Mouse (Mus musculus) G1E-ER4 (cell line): ENCODE measurements around the gene Sec23ip. TPM values are rescaled to one million over a fixed set of nuclear protein-coding genes. Genes with fewer than 3 reads are reported as not detected.

Source experiments
- GATA1 ChIP-seq: IDR thresholded peaks from one replicate; pipeline ENCODE4 v1.8.0; 2012; ENCODE audit warnings: low read length, inconsistent platforms
- polyA plus RNA-seq: library from polyadenylated mRNA; stranded (reverse); fragments of >175 nt; gene quantifications from 2 replicates; pipeline ENCODE4 v1.2.3, GENCODE M21; 2012

Sec23ip gene
- polyA plus RNA-seq, 1 experiment = 13.2 TPM

- no peak for TF ChIP-seq GATA1
These were observed 7.3 kb downstream of the Sec23ip start for GRCm38 (mm10) chr7:128752012-128752411.

- TF ChIP-seq GATA1 = no peak
These were observed 10.7 kb downstream of the Sec23ip start for GRCm38 (mm10) chr7:128755396-128755795.

GRCm38 (mm10) chr7:128758948-128759347, 14.2 kb downstream of the Sec23ip start:
- TF ChIP-seq GATA1 = no peak

GRCm38 (mm10) chr7:128766696-128767095, 22.0 kb downstream of the Sec23ip start:
- TF ChIP-seq GATA1 = no peak

GRCm38 (mm10) chr7:128777201-128777600, 32.5 kb downstream of the Sec23ip start:
- TF ChIP-seq GATA1 = no peak

- no peak for TF ChIP-seq GATA1
These were observed 34.6 kb downstream of the Sec23ip start for GRCm38 (mm10) chr7:128779305-128779704.

- no peak for TF ChIP-seq GATA1
These were observed 37.1 kb downstream of the Sec23ip start for GRCm38 (mm10) chr7:128781846-128782245.

- no peak for TF ChIP-seq GATA1
These were observed 45.3 kb downstream of the Sec23ip start for GRCm38 (mm10) chr7:128790045-128790444.

- no peak for TF ChIP-seq GATA1
These were observed 48.7 kb downstream of the Sec23ip start for GRCm38 (mm10) chr7:128793464-128793863.

- no peak for TF ChIP-seq GATA1
These were observed 80.3 kb downstream of the Sec23ip start for GRCm38 (mm10) chr7:128824986-128825563.

GRCm38 (mm10) chr7:128832455-128833081, 87.8 kb downstream of the Sec23ip start:
- no peak for TF ChIP-seq GATA1

- no peak for TF ChIP-seq GATA1
These were observed 88.5 kb downstream of the Sec23ip start for GRCm38 (mm10) chr7:128833196-128833595.

Other genes starting within 250 kb of the Sec23ip start
- gene Bag3, start 221.3 kb upstream of the Sec23ip start, polyA plus RNA-seq = 116 and 132 TPM in 2 replicates
- 7.7 and 7.9 TPM in 2 replicates for gene Inpp5f, start 133.6 kb upstream of the Sec23ip start, polyA plus RNA-seq
- 17.5 and 29.2 TPM in 2 replicates for gene Mcmbp, start 4.4 kb upstream of the Sec23ip start, polyA plus RNA-seq